Mouse (Mus musculus): ENCODE data around the gene Krtap27-1. TPM values are rescaled to one million over a fixed set of nuclear protein-coding genes. Genes with fewer than 3 reads are reported as not detected.

Krtap27-1 gene
- total and polyA plus RNA-seq, 3 experiments: not detected

DNA sequence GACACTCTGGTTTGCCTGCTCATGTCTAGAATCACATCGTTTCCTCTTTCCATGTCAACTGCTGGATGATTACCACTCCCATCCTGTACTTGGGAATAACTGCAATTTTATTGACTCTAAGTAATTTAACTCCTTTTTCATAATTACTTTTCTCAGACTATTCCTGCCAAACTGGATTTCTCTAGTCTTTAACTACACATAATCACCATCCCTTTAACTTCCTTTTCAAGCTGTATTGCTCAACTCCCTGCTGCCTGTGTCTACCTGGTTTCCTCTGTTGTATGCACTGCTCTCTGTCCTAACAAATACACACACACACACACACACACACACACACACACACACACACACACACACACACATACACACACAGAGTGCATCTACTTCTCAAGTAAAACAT is 20.4 kb downstream of the Krtap27-1 start:
- no peak for DNase-seq
- Histone ChIP-seq H3K27ac (no peak overlapping the region), H3K4me3 (no peak overlapping the region), H3K4me1 (ENCODE audit: control insufficient read depth, insufficient read depth, low read length) (no peaks in the 10 kb centered on the region), H3K9ac (ENCODE audit: low read depth, low read length) (no peak overlapping the region), H3K36me3 (ENCODE audit: control insufficient read depth, insufficient read depth, low read length) (no peaks in the 10 kb centered on the region), H3K27me3 (ENCODE audit: control insufficient read depth, insufficient read depth, low read length) (no peaks in the 10 kb centered on the region), H3K79me2 (replicated peaks; ENCODE audit: control insufficient read depth, insufficient read depth, low read length) (no peaks in the 10 kb centered on the region)
- TF ChIP-seq POLR2A (IDR thresholded peaks at IDR 0.05; ENCODE audit: insufficient read depth, low read depth, low read length) (no peak), EP300 (IDR thresholded peaks at IDR 0.05; ENCODE audit: insufficient read depth, low read depth, low read length) (no peak), CTCF (IDR thresholded peaks at IDR 0.05) (no peak)
- 44% methylated on average over 1 of the region's 1 CpGs for WGBS
- intact Hi-C loops (cut with DNase I): no loop called here

DNA sequence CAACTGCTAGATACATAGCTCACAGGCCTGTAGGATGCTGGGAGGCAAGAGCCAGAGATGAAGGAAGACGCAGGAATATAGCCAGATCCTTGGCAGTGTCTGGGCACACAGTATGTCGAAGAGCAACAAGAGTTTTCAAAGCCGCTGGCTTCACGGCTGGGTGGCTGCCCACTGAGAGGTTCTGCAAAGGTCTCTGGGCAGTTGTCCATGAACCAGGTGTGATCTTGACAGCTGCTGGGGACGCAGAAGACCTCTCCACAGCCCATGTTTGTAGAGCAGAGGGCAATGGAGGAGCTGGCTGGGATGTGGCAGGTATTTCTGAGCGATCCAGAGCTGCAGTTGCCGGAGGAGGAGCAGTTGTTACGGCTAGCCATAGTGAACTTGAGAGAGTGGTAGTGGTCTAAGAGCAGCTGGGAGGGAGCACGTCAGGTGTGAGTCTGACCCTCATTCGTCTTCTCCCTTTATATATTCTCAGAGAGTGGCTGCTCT is 24.1 kb downstream of the Krtap27-1 start, which contains the start of gene Krtap26-1:
Krtap26-1 (minus strand) TSS at position 439 of the 489 bp plus-strand sequence.
- Histone ChIP-seq H3K27ac (no peak within 1 kb of the TSS), H3K27me3 (ENCODE audit: control insufficient read depth, insufficient read depth, low read length) (no peaks in the 10 kb centered on the region), H3K4me1 (ENCODE audit: control insufficient read depth, insufficient read depth, low read length) (no peaks in the 10 kb centered on the region), H3K36me3 (ENCODE audit: control insufficient read depth, insufficient read depth, low read length) (no peaks in the 10 kb centered on the region), H3K79me2 (replicated peaks; ENCODE audit: control insufficient read depth, insufficient read depth, low read length) (no peaks in the 10 kb centered on the region), H3K9ac (ENCODE audit: low read depth, low read length) (no peak within 1 kb of the TSS), H3K4me3 (no peak within 1 kb of the TSS)
- TF ChIP-seq POLR2A (IDR thresholded peaks at IDR 0.05; ENCODE audit: insufficient read depth, low read depth, low read length) (no peak), CTCF (IDR thresholded peaks at IDR 0.05) (no peak), EP300 (IDR thresholded peaks at IDR 0.05; ENCODE audit: insufficient read depth, low read depth, low read length) (no peak)
- WGBS: 80% methylated on average over 10 of the region's 10 CpGs
- intact Hi-C loops (cut with DNase I): no loop called here
- DNase-seq: no peak

DNA sequence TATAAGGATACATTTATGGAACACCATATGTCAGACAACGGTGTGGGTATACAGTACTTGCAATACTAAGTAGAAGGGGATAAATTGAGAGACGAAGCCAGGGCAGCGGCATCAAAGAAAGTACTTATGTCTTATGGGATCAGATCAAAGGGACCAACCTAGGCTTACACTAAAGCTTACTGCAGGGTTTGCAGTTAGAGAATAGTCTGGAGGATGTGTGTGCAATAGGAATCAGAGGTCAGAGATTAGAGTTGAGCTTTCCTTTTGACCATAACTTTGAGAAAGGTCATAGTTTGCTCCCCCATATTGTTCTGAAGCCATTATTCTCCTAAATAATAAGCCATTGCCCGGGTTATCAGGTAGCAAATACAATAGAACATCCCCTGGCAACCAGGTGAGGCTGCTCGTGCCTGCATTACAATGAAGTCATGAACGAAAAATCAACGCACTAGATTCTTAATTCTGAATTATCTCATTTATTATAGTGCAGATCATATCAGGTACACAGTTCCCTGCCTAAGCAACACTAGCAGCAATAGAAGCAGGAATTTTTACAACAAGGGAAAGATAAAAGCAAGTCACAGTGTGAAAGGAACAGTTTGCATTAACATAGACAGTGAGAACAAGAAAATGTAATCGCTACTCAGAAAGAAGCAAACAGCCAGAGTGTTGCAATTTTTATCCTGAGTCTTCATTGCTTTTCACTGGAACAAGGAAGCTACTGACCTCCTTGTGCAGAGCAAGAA is 24.9 kb downstream of the Krtap27-1 start:
- H3K27me3 ChIP-seq (ENCODE audit: control insufficient read depth, insufficient read depth, low read length): no peaks in the 10 kb centered on the region
- no peak for DNase-seq
- H3K79me2 ChIP-seq (replicated peaks; ENCODE audit: control insufficient read depth, insufficient read depth, low read length): no peaks in the 10 kb centered on the region
- no peaks in the 10 kb centered on the region for H3K36me3 ChIP-seq (ENCODE audit: control insufficient read depth, insufficient read depth, low read length)
- H3K4me3 ChIP-seq: no peak overlapping the region
- H3K4me1 ChIP-seq (ENCODE audit: control insufficient read depth, insufficient read depth, low read length): no peaks in the 10 kb centered on the region
- H3K9ac ChIP-seq (ENCODE audit: low read depth, low read length): no peak overlapping the region
- 83% methylated on average over 8 of the region's 8 CpGs for WGBS
- H3K27ac ChIP-seq: no peak overlapping the region
- no peak for TF ChIP-seq EP300 (IDR thresholded peaks at IDR 0.05; ENCODE audit: insufficient read depth, low read depth, low read length)
- TF ChIP-seq CTCF (IDR thresholded peaks at IDR 0.05): no peak
- intact Hi-C loops (cut with DNase I): no loop called here

DNA sequence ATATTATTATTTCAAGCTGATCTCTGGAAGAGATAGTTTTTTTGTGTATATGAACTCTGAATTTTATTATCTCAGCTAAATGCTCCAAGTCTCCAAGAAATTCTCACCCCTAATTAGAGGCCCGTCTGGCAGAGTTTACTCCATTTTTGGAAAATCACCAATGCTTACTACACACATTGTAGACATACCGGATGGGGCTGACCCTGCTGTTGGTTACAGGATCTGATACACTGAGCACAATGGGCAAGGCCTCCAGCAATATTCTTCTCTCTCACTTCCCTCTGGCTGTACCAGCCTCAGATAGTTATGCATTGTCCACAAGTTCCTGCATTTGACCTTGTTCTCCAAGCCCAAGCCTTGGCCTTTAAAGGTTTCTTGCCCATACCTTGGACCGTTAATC is 31.4 kb downstream of the Krtap27-1 start:
- H3K9ac ChIP-seq (ENCODE audit: low read depth, low read length): no peak overlapping the region
- H3K4me1 ChIP-seq (ENCODE audit: control insufficient read depth, insufficient read depth, low read length): no peaks in the 10 kb centered on the region
- TF ChIP-seq POLR2A (IDR thresholded peaks at IDR 0.05; ENCODE audit: insufficient read depth, low read depth, low read length): no peak
- TF ChIP-seq CTCF (IDR thresholded peaks at IDR 0.05): no peak
- TF ChIP-seq EP300 (IDR thresholded peaks at IDR 0.05; ENCODE audit: insufficient read depth, low read depth, low read length): no peak
- intact Hi-C loops (cut with DNase I): no loop called here
- no peaks in the 10 kb centered on the region for H3K36me3 ChIP-seq (ENCODE audit: control insufficient read depth, insufficient read depth, low read length)
- DNase-seq: no peak
- no peak overlapping the region for H3K27ac ChIP-seq
- H3K27me3 ChIP-seq (ENCODE audit: control insufficient read depth, insufficient read depth, low read length): no peaks in the 10 kb centered on the region
- 73% methylated on average over 3 of the region's 3 CpGs for WGBS
- H3K79me2 ChIP-seq (replicated peaks; ENCODE audit: control insufficient read depth, insufficient read depth, low read length): no peaks in the 10 kb centered on the region
- no peak overlapping the region for H3K4me3 ChIP-seq

DNA sequence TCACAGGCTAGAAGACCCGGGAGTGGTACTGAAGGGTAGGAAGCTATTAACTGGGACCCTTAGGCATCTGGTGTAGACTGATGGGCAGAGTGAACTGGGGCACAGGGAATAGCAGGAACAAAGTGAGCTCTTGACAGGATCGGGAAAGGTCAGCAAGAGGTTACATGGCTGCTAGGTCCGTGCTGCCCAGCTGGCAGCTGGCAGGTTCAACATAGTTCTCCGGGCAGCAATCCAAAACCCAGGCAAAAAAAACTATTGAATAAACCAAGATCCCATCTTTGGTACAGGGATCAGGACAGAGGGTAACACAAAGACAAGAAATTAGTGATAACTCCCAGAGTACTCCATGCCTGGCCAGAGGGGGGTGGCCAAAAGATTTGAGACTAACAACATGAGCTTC is 36.3 kb downstream of the Krtap27-1 start:
- H3K4me1 ChIP-seq (ENCODE audit: control insufficient read depth, insufficient read depth, low read length): no peaks in the 10 kb centered on the region
- no peaks in the 10 kb centered on the region for H3K79me2 ChIP-seq (replicated peaks; ENCODE audit: control insufficient read depth, insufficient read depth, low read length)
- no peak for TF ChIP-seq CTCF (IDR thresholded peaks at IDR 0.05)
- TF ChIP-seq EP300 (IDR thresholded peaks at IDR 0.05; ENCODE audit: insufficient read depth, low read depth, low read length): no peak
- no peak for TF ChIP-seq POLR2A (IDR thresholded peaks at IDR 0.05; ENCODE audit: insufficient read depth, low read depth, low read length)
- H3K27ac ChIP-seq: no peak overlapping the region
- H3K4me3 ChIP-seq: no peak overlapping the region
- no peaks in the 10 kb centered on the region for H3K27me3 ChIP-seq (ENCODE audit: control insufficient read depth, insufficient read depth, low read length)
- DNase-seq: peak in 1 of 2 experiments; percentile 15
- no peak overlapping the region for H3K9ac ChIP-seq (ENCODE audit: low read depth, low read length)
- no peaks in the 10 kb centered on the region for H3K36me3 ChIP-seq (ENCODE audit: control insufficient read depth, insufficient read depth, low read length)
- intact Hi-C loops (cut with DNase I): no loop called here
- WGBS: 40% methylated on average over 4 of the region's 4 CpGs

DNA sequence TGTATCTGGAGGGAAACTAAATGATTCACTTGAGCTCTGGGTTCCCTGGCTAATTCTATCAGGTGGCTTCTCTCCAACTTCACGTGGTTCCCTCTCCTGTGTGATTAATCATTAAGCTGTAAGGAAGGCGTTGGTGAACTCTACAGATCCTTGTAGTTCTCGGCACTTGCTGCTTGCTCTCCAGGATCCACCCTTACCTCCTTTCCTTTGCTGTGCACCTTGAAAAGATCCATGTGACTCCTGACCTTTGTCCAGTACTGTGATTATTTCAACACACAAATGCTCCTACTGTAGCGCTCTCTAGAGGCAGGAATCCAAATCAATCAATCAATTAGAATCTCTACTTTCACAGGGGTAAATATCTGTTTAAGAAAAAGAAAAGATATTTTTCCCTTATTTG is 40.0 kb downstream of the Krtap27-1 start:
- no peak overlapping the region for H3K9ac ChIP-seq (ENCODE audit: low read depth, low read length)
- no peak for DNase-seq
- H3K4me3 ChIP-seq: no peak overlapping the region
- H3K27ac ChIP-seq: no peak overlapping the region
- WGBS: 75% methylated on average over 4 of the region's 4 CpGs
- no peaks in the 10 kb centered on the region for H3K4me1 ChIP-seq (ENCODE audit: control insufficient read depth, insufficient read depth, low read length)
- no peaks in the 10 kb centered on the region for H3K36me3 ChIP-seq (ENCODE audit: control insufficient read depth, insufficient read depth, low read length)
- H3K27me3 ChIP-seq (ENCODE audit: control insufficient read depth, insufficient read depth, low read length): no peaks in the 10 kb centered on the region
- no peaks in the 10 kb centered on the region for H3K79me2 ChIP-seq (replicated peaks; ENCODE audit: control insufficient read depth, insufficient read depth, low read length)
- intact Hi-C loops (cut with DNase I): no loop called here
- no peak for TF ChIP-seq POLR2A (IDR thresholded peaks at IDR 0.05; ENCODE audit: insufficient read depth, low read depth, low read length)
- no peak for TF ChIP-seq EP300 (IDR thresholded peaks at IDR 0.05; ENCODE audit: insufficient read depth, low read depth, low read length)
- TF ChIP-seq CTCF (IDR thresholded peaks at IDR 0.05): no peak
